Mouse (Mus musculus): Measurements from ENCODE around the gene Hlcs.

- TF ChIP-seq CTCF (IDR thresholded peaks at IDR 0.05; ENCODE audit: low read depth, low read length) (no peak), POLR2A (IDR thresholded peaks at IDR 0.05; ENCODE audit: borderline replicate concordance, low read depth, low read length) (no peak)
These were observed 12.6 kb upstream of the Hlcs start for GRCm38 (mm10) chr16:94326008-94326407.

Measured in bone marrow macrophage, adult 2 months (primary cell).